20 mouse cellular contexts compared by ENCODE assay signal in genomic region chr8:58025558-58025957, GRCm38 (mm10).
DNase-seq lines count a peak whose midpoint lies in the region; ATAC-seq lines count a peak whose summit lies in the region.
"Had no signal": no experiment of that assay in that cellular context is flagged by ENCODE, and none has a peak within 500 bp of the region (broad histone marks: within the 10 kb centered on the region; RNA-seq: fewer than 3 reads in every experiment).

No protein-coding gene starts in this region.

- 84% methylated on average over 4 of the region's 4 CpGs for WGBS in lung, embryonic 15.5 days

- H3K4me2 ChIP-seq in lung, embryonic 15.5 days = no peak overlapping the region
- H3K4me2 ChIP-seq: heart, embryonic 12.5 days; hindbrain, embryonic 12.5 days; neural tube, embryonic 13.5 days had no signal

- no peak overlapping the region for H3K4me3 ChIP-seq in lung, embryonic 15.5 days
- H3K4me3 ChIP-seq: embryonic facial prominence, embryonic 10.5 days; heart, embryonic 12.5 days; hindbrain, embryonic 12.5 days; midbrain, embryonic 10.5 days; myocyte; neural tube, embryonic 13.5 days had no signal

- H3K27me3 ChIP-seq in lung, embryonic 15.5 days = no peaks in the 10 kb centered on the region
- H3K27me3 ChIP-seq: heart, embryonic 12.5 days; hindbrain, embryonic 12.5 days; neural tube, embryonic 13.5 days had no signal

- no peaks in the 10 kb centered on the region for H3K9me3 ChIP-seq in lung, embryonic 15.5 days
- H3K9me3 ChIP-seq: embryonic facial prominence, embryonic 10.5 days; heart, embryonic 12.5 days; hindbrain, embryonic 12.5 days; midbrain, embryonic 10.5 days; neural tube, embryonic 13.5 days had no signal

- peak; percentile 13; the same call in 1 of the 2 replicates for ATAC-seq in lung, embryonic 15.5 days (ENCODE audit: borderline replicate concordance, extremely low read depth, low FRiP score, low TSS enrichment)
- ATAC-seq: forebrain, embryonic 16.5 days; intestine, postnatal 0 days; midbrain, embryonic 16.5 days had no signal

- H3K27ac ChIP-seq in lung, embryonic 15.5 days = no peak overlapping the region
- H3K27ac ChIP-seq: embryonic facial prominence, embryonic 10.5 days; hindbrain, embryonic 12.5 days; midbrain, embryonic 10.5 days; neural tube, embryonic 13.5 days had no signal

- DNase-seq in lung, adult 18-20 months = no peak
- DNase-seq in cerebellum, adult 11 months = peak; percentile 6
- peak; percentile 9 to 21 for DNase-seq in cerebellum, adult 18-20 months
- peak; percentile 40 to 51 for DNase-seq in cerebellum, postnatal 14 days
- no peak for DNase-seq in testis, postnatal 14 days (ENCODE audit: low spot score)
- DNase-seq in left cerebral cortex, adult 11 months (ENCODE audit: low spot score) = no peak
- DNase-seq: adrenal gland, postnatal 14 days; heart, adult 18-20 months; kidney, postnatal 36 days; thymus, adult 2 months had no signal

- no peaks in the 10 kb centered on the region for H3K36me3 ChIP-seq in lung, embryonic 15.5 days
- H3K36me3 ChIP-seq: embryonic facial prominence, embryonic 10.5 days; heart, embryonic 12.5 days; hindbrain, embryonic 12.5 days; midbrain, embryonic 10.5 days; neural tube, embryonic 13.5 days had no signal

- 0 out of 2 replicates have a peak, but pooled peaks cover 3% of the 10 kb centered on the region for H3K4me1 ChIP-seq in lung, embryonic 15.5 days
- H3K4me1 ChIP-seq: embryonic facial prominence, embryonic 10.5 days; heart, embryonic 12.5 days; hindbrain, embryonic 12.5 days; midbrain, embryonic 10.5 days; neural tube, embryonic 13.5 days had no signal

- H3K9ac ChIP-seq in lung, embryonic 15.5 days = no peak overlapping the region
- H3K9ac ChIP-seq: heart, embryonic 12.5 days; hindbrain, embryonic 12.5 days; neural tube, embryonic 13.5 days had no signal

Comparison
In these comparisons a context has a peak if more than half of its experiments do, and no peak if none do; other contexts are left out.
1. DNase-seq: peak in cerebellum, adult 11 months (single experiment), cerebellum, adult 18-20 months (2 of 2) and cerebellum, postnatal 14 days (2 of 2); none in lung, adult 18-20 months (0 of 2), testis, postnatal 14 days (single experiment) and left cerebral cortex, adult 11 months (single experiment).